Mouse (Mus musculus): ENCODE measurements around the gene Fyb2. TPM values are rescaled to one million over a fixed set of nuclear protein-coding genes. Genes with fewer than 3 reads are reported as not detected.
"Not testable (repeated sequence)": the region's sequence is repeated elsewhere in the genome, so short reads cannot be mapped to it uniquely, and the experiment has no call there.

The Fyb2 gene
- polyA plus RNA-seq, 1 experiment from 2014 or later = 0.13 TPM

- Histone ChIP-seq H3K4me3 (ENCODE audit: low read length) (no peak overlapping the region), H3K4me1 (replicated peaks; ENCODE audit: control insufficient read depth, insufficient read depth, low read length) (no peaks in the 10 kb centered on the region), H3K9ac (ENCODE audit: low read length) (no peak overlapping the region), H3K9me3 (ENCODE audit: control insufficient read depth, low read length) (no peaks in the 10 kb centered on the region), H3K36me3 (ENCODE audit: control insufficient read depth, insufficient read depth, low read length) (no peaks in the 10 kb centered on the region), H3K27ac (ENCODE audit: low read length) (no peak overlapping the region), H3K4me2 (ENCODE audit: low read depth, low read length) (no peak overlapping the region), H3K27me3 (ENCODE audit: control insufficient read depth, insufficient read depth, low read depth, low read length) (no peaks in the 10 kb centered on the region)
- ATAC-seq (ENCODE audit: low read depth) = no peak
- WGBS = 67% methylated on average over 3 of the region's 3 CpGs
These were observed 77.4 kb downstream of the Fyb2 start for GRCm38 (mm10) chr4:104990686-104991085.

GRCm38 (mm10) chr4:104992271-104992670 lies 79.0 kb downstream of the Fyb2 start:
- ATAC-seq (ENCODE audit: low read depth) = no peak
- Histone ChIP-seq H3K27ac (ENCODE audit: low read length) (no peak overlapping the region), H3K4me1 (replicated peaks; ENCODE audit: control insufficient read depth, insufficient read depth, low read length) (no peaks in the 10 kb centered on the region), H3K9me3 (ENCODE audit: control insufficient read depth, low read length) (no peaks in the 10 kb centered on the region), H3K9ac (ENCODE audit: low read length) (no peak overlapping the region), H3K4me3 (ENCODE audit: low read length) (no peak overlapping the region), H3K27me3 (ENCODE audit: control insufficient read depth, insufficient read depth, low read depth, low read length) (no peaks in the 10 kb centered on the region), H3K4me2 (ENCODE audit: low read depth, low read length) (no peak overlapping the region), H3K36me3 (ENCODE audit: control insufficient read depth, insufficient read depth, low read length) (no peaks in the 10 kb centered on the region)
- WGBS = 78% methylated on average over 3 of the region's 3 CpGs

- H3K27ac ChIP-seq (ENCODE audit: low read length) = no peak overlapping the region
- no peaks in the 10 kb centered on the region for H3K27me3 ChIP-seq (ENCODE audit: control insufficient read depth, insufficient read depth, low read depth, low read length)
- ATAC-seq (ENCODE audit: low read depth) = no peak
- H3K4me1 ChIP-seq (replicated peaks; ENCODE audit: control insufficient read depth, insufficient read depth, low read length) = no peaks in the 10 kb centered on the region
- H3K4me3 ChIP-seq (ENCODE audit: low read length) = no peak overlapping the region
- H3K9me3 ChIP-seq (ENCODE audit: control insufficient read depth, low read length) = no peaks in the 10 kb centered on the region
- H3K9ac ChIP-seq (ENCODE audit: low read length) = no peak overlapping the region
- 88% methylated on average over 10 of the region's 10 CpGs for WGBS
- H3K4me2 ChIP-seq (ENCODE audit: low read depth, low read length) = no peak overlapping the region
- H3K36me3 ChIP-seq (ENCODE audit: control insufficient read depth, insufficient read depth, low read length) = no peaks in the 10 kb centered on the region
These were observed 80.1 kb downstream of the Fyb2 start for GRCm38 (mm10) chr4:104993140-104993874.

- Histone ChIP-seq H3K36me3 (ENCODE audit: control insufficient read depth, insufficient read depth, low read length) (no peaks in the 10 kb centered on the region), H3K9ac (ENCODE audit: low read length) (no peak overlapping the region), H3K4me3 (ENCODE audit: low read length) (no peak overlapping the region), H3K4me1 (replicated peaks; ENCODE audit: control insufficient read depth, insufficient read depth, low read length) (no peaks in the 10 kb centered on the region), H3K9me3 (ENCODE audit: control insufficient read depth, low read length) (no peaks in the 10 kb centered on the region), H3K27me3 (ENCODE audit: control insufficient read depth, insufficient read depth, low read depth, low read length) (no peaks in the 10 kb centered on the region), H3K27ac (ENCODE audit: low read length) (no peak overlapping the region), H3K4me2 (ENCODE audit: low read depth, low read length) (no peak overlapping the region)
- 65% methylated on average over 5 of the region's 5 CpGs for WGBS
- ATAC-seq (ENCODE audit: low read depth) = no peak
These were observed 86.4 kb downstream of the Fyb2 start for GRCm38 (mm10) chr4:104999702-105000101.

- WGBS = 50% methylated on average over 1 of the region's 1 CpGs
- no peak for ATAC-seq (ENCODE audit: low read depth)
- no peak overlapping the region for H3K4me3 ChIP-seq (ENCODE audit: low read length)
- no peaks in the 10 kb centered on the region for H3K9me3 ChIP-seq (ENCODE audit: control insufficient read depth, low read length)
- no peak overlapping the region for H3K9ac ChIP-seq (ENCODE audit: low read length)
- no peaks in the 10 kb centered on the region for H3K4me1 ChIP-seq (replicated peaks; ENCODE audit: control insufficient read depth, insufficient read depth, low read length)
- H3K36me3 ChIP-seq (ENCODE audit: control insufficient read depth, insufficient read depth, low read length) = no peaks in the 10 kb centered on the region
- no peaks in the 10 kb centered on the region for H3K27me3 ChIP-seq (ENCODE audit: control insufficient read depth, insufficient read depth, low read depth, low read length)
- no peak overlapping the region for H3K4me2 ChIP-seq (ENCODE audit: low read depth, low read length)
- no peak overlapping the region for H3K27ac ChIP-seq (ENCODE audit: low read length)
These were observed 88.5 kb downstream of the Fyb2 start for GRCm38 (mm10) chr4:105001736-105002135.

- H3K9me3 ChIP-seq (ENCODE audit: control insufficient read depth, low read length) = peaks cover 2% of the 10 kb centered on the region; the same call in 1 of the 2 replicates
- ATAC-seq (ENCODE audit: low read depth) = no peak
These were observed 90.9 kb downstream of the Fyb2 start for GRCm38 (mm10) chr4:105004135-105004534.

GRCm38 (mm10) chr4:105004649-105005048 lies 91.4 kb downstream of the Fyb2 start:
- not testable (repeated sequence) for H3K27me3 ChIP-seq (ENCODE audit: control insufficient read depth, insufficient read depth, low read depth, low read length); H3K9ac ChIP-seq (ENCODE audit: low read length); H3K9me3 ChIP-seq (ENCODE audit: control insufficient read depth, low read length); ATAC-seq (ENCODE audit: low read depth); H3K4me1 ChIP-seq (replicated peaks; ENCODE audit: control insufficient read depth, insufficient read depth, low read length); H3K36me3 ChIP-seq (ENCODE audit: control insufficient read depth, insufficient read depth, low read length); H3K4me3 ChIP-seq (ENCODE audit: low read length); H3K27ac ChIP-seq (ENCODE audit: low read length); H3K4me2 ChIP-seq (ENCODE audit: low read depth, low read length)
- WGBS = 84% methylated on average over 10 of the region's 12 CpGs

More at GRCm38 (mm10) chr4:105004135-105004534, 90.9 kb downstream of the Fyb2 start:
- Histone ChIP-seq H3K27ac (ENCODE audit: low read length) (no peak overlapping the region), H3K4me1 (replicated peaks; ENCODE audit: control insufficient read depth, insufficient read depth, low read length) (no peaks in the 10 kb centered on the region), H3K27me3 (ENCODE audit: control insufficient read depth, insufficient read depth, low read depth, low read length) (no peaks in the 10 kb centered on the region), H3K4me3 (ENCODE audit: low read length) (no peak overlapping the region), H3K36me3 (ENCODE audit: control insufficient read depth, insufficient read depth, low read length) (no peaks in the 10 kb centered on the region), H3K4me2 (ENCODE audit: low read depth, low read length) (no peak overlapping the region), H3K9ac (ENCODE audit: low read length) (no peak overlapping the region)
- WGBS = 60% methylated on average over 8 of the region's 8 CpGs

GRCm38 (mm10) chr4:105007360-105008018 lies 94.2 kb downstream of the Fyb2 start:
- H3K4me3 ChIP-seq (ENCODE audit: low read length) = no peak overlapping the region
- H3K4me2 ChIP-seq (ENCODE audit: low read depth, low read length) = no peak overlapping the region
- no peak for ATAC-seq (ENCODE audit: low read depth)
- peaks cover 2% of the 10 kb centered on the region; the same call in 1 of the 2 replicates for H3K9me3 ChIP-seq (ENCODE audit: control insufficient read depth, low read length)
- WGBS = 82% methylated on average over 4 of the region's 4 CpGs
- H3K9ac ChIP-seq (ENCODE audit: low read length) = no peak overlapping the region
- H3K4me1 ChIP-seq (replicated peaks; ENCODE audit: control insufficient read depth, insufficient read depth, low read length) = no peaks in the 10 kb centered on the region
- H3K27ac ChIP-seq (ENCODE audit: low read length) = no peak overlapping the region
- no peaks in the 10 kb centered on the region for H3K27me3 ChIP-seq (ENCODE audit: control insufficient read depth, insufficient read depth, low read depth, low read length)
- H3K36me3 ChIP-seq (ENCODE audit: control insufficient read depth, insufficient read depth, low read length) = no peaks in the 10 kb centered on the region

- Histone ChIP-seq H3K9me3 (ENCODE audit: control insufficient read depth, low read length) (peaks cover 2% of the 10 kb centered on the region; the same call in 1 of the 2 replicates), H3K27ac (ENCODE audit: low read length) (no peak overlapping the region), H3K4me1 (replicated peaks; ENCODE audit: control insufficient read depth, insufficient read depth, low read length) (peaks cover 6% of the 10 kb centered on the region), H3K4me3 (ENCODE audit: low read length) (no peak overlapping the region), H3K9ac (ENCODE audit: low read length) (no peak overlapping the region), H3K27me3 (ENCODE audit: control insufficient read depth, insufficient read depth, low read depth, low read length) (no peaks in the 10 kb centered on the region), H3K4me2 (ENCODE audit: low read depth, low read length) (no peak overlapping the region), H3K36me3 (ENCODE audit: control insufficient read depth, insufficient read depth, low read length) (no peaks in the 10 kb centered on the region)
- WGBS = 78% methylated on average over 7 of the region's 7 CpGs
- no peak for ATAC-seq (ENCODE audit: low read depth)
These were observed 100.5 kb downstream of the Fyb2 start for GRCm38 (mm10) chr4:105013718-105014117.
